Mouse (Mus musculus) A20 (cell line): ENCODE results near the gene Snrnp25.

ENCODE experiments used
- DNase-seq: peaks from one replicate; pipeline ENCODE4 v3.0.0-alpha.2; 2011; ENCODE audit warnings: low read depth, low spot score

The Snrnp25 gene

DNA sequence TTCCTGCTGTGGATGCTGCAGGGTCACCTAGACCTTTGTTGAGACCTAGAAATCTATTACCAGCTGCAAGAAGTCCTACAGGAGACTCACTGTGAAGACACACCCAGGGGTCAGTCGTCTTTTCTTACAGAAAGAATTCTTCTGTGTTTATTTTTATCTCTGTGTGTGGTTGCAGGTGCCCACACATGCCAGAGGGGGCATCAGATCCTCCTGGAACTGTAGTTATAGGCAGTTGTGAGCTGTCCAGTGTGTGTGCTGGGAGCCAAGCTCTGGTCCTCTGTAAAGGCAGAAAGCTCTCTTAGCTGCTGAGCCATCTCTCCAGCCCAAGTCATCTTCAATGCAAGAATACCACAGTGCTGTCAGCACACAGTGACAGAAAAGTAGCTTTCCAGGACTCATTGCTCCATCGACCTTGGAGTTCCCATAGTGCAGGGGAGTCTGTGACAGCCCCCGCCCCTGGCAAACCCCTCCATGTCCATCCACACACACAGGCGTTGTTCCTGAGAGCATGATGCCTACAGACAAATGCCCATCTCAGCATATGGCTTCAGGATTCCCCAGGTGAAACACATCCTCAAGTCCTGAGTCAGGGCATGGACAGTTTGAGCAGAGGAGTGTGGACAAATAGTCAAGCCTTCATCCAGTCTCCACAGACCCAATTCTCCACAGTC is 18.2 kb downstream of the Snrnp25 start:
- no peak for DNase-seq

DNA sequence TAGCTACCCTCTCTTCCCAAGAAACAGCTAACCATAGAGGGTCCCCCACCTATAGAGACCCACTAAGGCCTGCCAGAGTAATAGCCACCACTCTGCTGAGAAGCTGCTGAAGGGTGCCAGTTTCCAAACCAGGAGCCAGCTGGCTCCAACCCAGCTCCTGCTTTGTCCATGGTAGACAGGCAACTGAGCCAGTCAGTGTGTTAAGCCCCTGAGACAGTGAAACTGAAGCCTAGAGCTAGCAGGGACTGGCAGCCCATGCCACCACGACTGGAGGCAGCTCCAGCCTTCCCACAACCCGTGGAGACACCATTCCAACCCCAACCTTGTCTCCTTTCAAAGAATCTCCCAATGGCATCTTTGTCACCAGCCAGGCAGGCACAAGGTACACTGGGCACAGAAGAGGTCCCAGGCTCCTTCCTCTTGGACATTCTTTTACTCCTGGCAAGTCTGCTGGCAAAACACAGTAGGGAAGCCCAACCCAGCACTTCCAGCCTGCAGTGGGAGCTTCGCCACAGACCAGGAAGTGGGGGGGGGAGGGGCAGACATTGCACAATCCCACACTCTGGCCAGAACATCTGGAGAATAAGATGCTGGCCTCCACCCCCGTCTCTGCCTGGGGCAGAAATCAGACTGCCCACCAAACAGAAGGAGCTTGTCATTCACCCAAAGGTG is 19.4 kb downstream of the Snrnp25 start:
- no peak for DNase-seq

DNA sequence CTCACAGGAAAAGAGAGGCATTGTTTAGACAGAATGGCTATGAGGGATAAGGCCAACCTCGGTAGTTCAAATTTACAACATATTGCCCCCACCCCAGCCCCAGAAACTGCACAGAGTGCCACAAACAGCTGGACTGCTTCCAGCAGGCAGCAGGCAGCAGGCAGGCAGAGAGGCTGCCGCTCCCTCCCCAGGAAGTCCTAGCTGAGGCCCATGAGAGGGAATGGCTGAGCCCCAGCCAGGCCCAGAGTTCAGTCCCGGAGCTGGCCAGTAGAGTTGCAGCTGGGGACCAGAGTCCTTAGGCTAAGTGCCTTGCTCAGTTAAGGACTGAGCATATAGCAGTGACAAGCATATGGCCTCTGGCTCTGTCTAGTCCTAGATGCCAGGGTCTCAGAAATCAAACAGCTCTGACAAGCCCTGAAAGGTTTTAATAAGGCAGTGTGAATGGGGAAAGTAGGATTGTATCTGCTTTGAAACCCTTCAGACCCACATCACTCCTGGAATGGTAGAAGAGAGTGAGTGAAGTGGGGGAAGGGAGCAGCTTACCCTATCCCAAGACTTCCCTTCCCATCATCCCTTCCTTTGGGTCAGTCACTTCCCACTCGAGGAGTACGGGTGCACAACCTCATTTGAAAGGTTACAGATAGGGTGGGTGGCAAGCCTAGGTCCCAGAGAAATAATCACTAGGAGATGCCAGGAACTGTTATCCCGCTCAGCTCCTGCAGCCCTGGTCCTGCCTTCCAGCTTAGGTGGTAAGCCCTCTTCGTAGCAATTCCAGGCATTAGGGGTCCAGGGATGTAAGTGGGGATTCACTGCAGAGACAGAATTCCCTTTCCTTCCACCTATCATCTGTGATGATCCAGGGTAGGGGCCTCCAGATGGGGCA is 20.2 kb downstream of the Snrnp25 start:
- DNase-seq, result no peak

DNA sequence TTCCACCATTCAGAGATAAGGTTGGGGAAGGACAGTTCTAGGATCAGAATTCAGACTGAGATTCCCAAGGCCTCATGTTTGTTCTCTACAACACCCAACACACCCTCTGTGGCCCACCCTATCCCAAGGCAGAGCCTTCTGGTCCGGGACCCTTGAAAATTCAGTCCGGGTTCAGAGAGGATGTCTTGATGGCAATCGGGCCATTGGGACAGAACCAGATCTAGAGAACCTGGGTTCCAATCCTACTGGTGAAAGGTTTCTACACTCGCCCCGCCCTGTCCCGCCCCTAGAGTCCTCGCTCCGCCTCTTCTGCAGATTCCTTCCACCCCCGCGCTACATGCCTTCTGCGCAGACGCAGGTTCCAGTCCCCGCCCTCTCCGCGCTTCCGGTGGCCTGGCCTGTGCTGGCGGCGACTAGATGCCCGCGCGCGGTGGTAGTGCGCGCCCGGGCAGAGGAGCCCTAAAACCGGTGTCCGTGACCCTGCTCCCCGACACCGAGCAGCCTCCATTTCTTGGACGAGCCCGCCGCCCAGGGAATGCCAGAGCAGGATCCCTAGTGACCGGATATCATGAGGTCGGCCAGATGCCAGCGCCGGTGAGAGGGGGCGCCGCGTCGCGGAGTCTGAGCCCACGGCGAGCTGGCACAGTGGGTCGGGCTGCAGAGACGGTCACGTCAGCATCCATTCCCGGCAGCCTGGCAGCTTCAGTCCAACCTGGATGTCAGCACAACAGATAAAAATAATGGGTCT is 21.1 kb downstream of the Snrnp25 start, which contains the start of gene Mpg:
TSS of gene Mpg (plus strand) at position 382 of the 748 bp plus-strand sequence.
- DNase-seq, result peak; percentile 94

DNA sequence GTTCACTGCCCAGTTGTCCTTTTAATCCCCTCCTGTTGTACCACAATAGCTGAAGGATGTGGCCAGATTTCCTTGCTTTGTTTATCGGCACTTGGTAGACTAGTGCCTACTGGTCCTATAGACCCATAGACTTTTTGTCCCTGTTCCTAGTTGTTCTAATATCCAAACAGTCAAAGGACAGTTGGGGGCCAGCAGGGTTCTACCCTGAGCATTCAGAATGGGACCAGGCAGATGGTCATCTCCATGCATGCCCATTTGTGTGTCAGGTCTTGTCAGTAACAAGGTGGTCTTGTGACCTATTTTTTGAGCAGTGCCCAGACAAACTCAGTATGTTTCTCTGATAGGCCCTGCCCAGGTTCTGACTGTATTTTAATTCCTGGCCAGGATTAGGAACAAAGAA is 21.8 kb downstream of the Snrnp25 start:
- no peak for DNase-seq

DNA sequence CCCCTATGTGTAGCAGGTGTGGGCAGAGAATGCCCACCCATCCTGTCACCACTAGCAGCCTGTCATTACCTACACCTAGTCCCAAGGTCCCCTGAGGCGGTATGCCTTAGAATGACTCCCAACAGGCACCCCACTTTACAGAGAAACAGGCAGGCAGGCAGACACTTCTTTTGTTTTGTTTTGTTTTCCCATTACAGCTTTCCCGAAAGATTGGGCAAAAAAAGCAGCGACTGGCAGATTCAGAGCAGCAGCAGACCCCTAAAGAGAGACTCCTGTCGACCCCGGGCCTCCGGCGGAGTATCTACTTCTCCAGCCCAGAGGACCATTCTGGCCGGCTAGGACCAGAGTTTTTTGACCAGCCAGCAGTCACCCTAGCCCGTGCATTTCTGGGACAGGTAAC is 22.3 kb downstream of the Snrnp25 start:
- DNase-seq, result no peak

DNA sequence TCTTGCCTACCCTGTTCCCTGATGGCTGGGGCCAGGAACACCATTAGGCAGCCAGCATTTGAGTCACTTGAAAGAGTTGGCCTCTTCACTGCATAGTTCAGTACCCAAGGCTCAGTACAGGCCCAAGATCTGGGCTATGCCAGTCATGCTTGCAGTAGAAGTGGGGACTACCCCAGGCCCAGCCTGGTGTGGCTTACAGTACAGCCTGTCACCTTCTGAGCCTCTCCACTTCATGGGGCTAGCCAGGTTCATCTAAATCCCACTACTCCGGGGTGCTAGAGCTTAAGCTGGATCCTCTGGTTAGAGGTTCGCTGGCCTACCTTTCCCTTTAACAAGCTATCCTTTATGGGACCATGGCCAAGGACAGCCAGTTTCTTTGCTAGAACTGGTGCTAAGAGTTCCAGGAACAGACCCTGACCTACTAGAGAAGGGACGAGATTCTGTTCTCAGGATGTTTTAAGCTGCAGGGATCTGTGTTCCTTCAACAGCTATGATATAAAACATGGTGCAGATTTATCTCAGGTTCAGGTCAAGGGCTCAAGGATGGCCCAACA is 23.2 kb downstream of the Snrnp25 start:
- no peak for DNase-seq

DNA sequence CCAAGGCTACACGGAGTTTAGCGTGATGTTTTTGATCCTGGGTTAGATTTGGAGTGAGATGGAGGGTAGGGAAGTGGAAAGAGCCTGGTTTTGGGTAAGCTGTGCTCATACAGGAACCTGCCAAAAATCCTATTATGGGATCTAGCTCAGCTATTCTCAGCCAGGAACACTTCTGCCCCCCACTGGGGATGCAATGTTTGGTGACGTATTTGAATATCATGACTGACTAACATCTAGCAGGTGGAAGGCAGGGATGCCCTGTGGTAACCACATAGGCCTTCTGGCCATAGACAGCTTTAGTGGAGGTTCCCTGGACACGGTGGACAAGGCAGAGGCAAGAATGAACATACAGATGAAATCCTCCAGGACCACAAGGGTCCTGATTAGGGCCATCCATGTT is 25.0 kb downstream of the Snrnp25 start:
- no peak for DNase-seq

DNA sequence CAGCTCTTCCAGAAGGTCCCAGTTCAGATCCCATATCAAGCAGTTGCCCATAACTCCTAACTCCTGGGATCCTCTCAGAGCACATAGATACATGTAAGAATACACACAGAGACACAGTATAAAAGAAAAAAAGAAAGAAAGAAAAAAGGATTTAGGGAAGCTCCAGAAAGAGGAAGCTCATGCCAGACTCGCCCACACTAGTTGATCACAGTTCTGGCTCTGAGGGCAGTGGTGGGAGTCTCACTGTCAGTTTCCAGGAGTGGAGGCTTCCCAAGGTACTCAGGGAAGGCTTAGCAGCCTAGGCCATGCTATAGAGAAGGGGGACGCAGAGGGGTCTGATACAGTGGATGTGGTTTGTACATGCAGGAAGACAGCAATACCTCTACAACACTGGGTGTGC is 25.9 kb downstream of the Snrnp25 start:
- DNase-seq, result no peak

DNA sequence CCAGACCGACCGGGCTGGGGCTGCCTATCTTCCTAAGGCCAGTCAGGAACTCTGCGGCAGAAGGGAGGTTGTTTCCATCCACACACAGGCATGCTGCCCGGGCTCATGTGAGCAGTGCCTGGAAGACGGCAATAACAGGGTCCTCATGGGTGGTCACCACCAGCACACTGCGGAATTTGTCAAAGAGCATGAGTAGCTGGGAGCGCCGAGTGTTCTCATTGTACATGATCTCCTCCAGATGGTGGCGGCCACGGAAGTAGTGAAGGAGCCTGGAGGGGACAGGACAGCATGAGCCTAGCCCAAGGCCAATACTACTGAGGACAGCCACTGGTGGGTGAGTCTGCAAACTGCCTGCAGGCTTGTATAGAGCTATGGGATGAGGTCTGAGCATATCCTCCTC is 27.6 kb downstream of the Snrnp25 start:
- no peak for DNase-seq

DNA sequence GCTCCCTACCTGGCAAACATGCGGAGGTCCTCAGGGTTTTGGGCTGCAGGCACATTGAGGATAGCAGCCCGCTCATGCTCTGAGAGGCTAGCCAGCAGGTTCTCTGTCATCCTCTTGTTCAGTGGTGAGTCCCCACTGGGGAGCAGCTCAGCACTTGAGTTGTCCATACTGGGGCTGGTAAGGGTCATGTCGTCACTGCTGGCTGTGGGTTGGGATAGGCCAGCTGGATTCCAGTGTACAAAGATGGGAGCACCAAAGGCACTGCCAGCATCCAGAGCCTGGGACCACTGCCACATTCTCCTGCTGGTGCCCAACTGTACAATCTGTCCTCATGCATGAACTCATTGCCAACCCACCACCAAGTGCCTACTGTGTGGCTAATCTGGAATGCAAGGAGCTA is 28.7 kb downstream of the Snrnp25 start:
- no peak for DNase-seq

DNA sequence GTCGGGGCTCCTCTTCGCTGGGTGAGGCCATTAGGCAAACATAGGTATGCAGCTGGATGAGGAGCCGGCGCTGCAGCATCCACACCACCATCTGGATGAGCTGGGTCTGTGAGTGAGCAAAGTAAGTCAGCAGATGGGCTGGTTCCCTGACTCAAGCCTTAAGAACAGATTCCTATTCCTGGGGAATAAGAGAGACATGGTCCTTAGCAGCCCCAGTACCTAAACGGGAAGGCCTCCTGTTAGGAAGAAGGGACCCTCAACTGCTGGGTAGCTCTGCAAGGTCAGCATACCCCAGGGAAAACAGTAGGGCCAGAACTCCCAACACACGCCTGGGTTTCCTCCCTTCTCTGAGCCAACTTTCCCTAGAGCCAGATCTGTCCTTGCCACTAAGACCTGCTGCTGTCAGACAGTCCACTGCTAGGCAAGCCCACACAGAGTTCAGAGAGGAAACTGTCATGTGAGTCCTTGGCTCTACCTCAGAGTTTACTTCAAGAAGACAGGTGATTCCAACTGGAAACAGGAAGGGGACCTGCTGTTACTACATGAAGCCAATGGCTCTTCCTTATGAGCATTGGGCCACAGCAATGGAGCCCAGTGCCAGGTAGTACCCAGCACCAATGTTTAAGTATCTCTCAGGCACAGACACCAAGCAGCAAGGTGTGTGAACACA is 29.7 kb downstream of the Snrnp25 start:
- no peak for DNase-seq

DNA sequence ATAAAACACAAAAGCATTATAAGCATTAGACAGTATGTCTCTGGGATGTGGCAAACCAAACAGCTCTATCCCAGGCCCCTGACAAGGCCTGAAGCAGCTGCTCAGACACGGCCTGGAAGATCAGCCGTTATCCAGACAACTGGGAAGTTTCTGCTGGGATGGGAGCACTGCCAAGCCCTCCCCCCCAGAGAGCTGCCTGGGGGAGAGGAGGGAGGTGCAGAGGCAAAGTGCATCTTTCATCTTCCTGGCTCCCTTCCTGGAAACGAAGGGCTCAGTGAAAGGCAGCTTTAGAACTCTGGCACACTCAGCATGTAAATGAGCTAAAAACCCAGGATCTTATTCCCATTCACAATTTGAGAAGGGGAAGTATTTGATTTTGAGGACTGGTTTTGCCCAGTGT is 30.4 kb downstream of the Snrnp25 start:
- no peak for DNase-seq

DNA sequence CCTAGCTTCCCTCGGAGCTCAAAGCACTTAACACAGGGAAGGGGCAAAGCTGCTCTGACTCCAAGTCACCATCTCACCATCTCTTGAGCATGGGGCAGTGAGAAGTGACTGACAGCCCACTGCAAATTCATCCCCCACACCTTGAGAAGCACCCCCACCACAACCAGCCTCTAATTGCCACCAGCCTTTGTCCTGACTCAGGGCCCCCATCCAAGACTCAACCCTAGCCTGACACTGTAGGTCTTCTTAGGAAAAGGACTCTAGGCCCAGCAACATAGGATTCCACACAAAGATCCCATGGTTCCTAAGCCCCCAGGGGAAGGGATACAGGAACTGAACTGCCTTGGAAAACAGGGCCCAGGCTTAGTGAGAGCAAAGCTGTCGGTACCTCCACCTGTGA is 30.9 kb downstream of the Snrnp25 start:
- DNase-seq, result no peak

DNA sequence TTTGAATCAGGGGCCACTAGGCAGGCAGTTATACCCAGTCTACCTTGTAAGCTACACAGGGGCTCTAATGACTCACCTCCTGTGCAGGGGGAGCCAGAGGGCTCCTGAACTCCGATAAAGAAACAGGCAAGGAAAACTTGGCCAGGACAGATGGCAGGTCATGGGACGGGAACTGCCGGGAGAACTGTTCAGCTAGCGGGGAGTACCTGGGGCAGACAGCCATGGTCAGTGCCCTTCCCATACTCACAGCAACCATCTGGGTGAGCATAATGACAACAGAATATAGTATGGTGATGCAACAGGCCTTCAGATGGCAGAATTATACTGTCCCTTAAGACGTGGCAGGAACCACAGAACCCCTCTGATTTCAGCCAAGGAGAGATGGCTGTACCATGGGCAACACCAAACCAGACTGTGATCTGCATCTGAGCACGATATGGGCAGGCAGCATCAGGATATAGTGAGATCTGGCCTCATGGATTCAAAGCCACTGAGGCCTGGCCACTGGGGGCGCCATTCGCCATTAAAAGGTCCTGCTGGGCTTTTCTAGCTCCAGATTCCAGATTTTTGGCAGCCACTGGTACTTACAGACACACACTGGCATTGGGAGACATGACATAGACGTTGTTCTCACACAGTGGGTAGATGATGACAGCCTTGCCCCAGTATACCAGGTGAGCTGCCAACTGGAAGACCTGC is 31.6 kb downstream of the Snrnp25 start:
- DNase-seq, result peak; percentile 51

DNA sequence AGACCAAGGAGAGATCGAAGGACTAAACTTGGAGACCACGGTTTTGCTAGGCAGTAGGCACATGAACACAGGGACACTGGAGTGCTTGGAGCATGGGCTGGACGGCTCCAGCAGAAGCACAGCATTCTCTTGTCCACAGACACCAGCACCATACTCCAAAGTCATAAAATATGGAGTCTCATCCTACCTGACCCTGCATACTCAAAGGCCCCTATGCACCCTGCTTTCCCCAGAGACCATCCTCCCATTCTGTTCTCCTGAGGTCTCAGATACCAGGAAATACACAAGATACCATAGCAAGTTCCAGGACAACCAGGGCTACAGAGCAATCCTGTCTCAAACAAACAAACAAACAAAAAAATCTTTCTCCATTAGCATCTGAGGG is 32.2 kb downstream of the Snrnp25 start:
- no peak for DNase-seq

DNA sequence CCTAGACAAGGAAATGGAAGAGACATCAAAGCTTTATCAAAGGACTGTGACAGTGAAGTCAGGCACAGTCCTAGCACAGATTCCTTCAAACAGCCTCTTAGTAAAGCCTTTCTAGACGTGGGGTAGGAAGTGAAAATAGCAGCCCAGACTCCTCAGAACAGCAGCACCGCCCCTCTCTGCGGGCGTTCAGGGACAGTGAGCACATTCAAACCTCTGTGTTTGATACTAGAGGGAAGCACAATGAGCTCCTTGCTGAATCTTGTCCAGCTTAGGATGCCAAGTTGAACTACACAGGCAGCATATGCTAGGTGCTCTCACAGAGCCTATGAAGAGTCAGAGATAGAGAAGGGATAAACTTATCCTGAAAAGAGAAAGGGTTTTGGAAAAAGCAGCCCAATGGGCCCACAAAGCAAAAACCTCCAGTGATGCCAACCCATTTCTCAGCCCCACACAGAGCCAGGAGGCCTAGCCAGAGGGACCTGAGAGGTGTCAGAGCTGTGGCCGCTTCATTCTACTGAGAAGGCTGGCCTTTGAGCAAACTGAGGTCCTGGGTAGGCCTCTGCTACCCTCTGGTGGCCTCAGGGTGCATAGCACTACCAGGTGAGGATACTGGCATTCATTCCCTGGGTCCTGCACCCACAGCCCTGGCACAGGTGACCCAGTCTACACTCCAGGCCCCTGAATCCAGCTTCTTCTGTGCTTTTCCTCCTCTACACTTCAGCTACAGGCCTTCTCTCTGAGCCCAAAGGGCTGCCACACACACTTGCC is 33.1 kb downstream of the Snrnp25 start:
- DNase-seq, result peak; percentile 80

DNA sequence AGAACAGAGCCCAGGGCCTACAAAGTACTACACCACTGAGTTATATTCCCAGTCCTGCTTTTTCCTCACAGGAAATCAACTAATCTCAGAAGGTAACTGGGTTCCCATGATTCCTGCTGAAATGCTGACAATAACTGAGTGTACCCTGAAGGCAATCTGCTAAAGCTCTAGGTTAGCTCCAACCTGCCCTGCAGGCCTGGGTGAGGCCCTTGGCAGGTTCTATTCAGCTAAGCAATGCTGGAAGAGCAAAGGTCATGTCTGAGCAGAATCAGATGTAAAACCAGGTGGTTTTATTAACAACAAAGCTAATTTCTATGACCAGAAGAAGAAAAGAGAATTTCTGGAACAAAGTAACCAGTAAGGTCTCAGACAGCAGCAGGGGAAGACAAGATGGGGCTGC is 36.2 kb downstream of the Snrnp25 start:
- DNase-seq, result no peak

DNA sequence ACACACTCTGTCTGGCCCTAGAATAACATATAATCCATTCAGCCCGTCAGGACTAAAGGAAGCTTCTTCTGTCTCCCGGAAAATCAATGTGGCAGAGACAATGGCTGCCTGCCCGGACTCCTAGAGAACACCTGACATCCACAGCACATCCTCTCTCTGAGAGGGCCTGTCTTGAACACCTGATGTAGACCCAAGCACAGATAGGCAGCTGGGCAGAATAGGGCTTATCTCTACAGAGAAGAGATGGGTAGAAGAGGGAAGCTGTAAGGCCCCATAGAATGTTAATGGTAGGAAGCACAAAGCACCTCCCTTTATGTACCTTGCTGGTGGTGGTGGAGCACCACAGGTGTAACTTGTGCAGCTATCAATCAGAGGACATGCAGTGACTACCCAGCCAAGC is 37.0 kb downstream of the Snrnp25 start:
- no peak for DNase-seq
